Mouse (Mus musculus): Measurements from ENCODE around the gene Lclat1.

GRCm38 (mm10) chr17:73161795-73162194, 54.0 kb downstream of the Lclat1 start:
- TF ChIP-seq CTCF (conservative IDR thresholded peaks at IDR 0.05; ENCODE audit: low read length) (no peak), POU5F1 (IDR thresholded peaks at IDR 0.05; ENCODE audit: borderline replicate concordance, low read length) (no peak)

All from E14TG2a.4 (cell line).